Comparison of ENCODE assay signal across 8 mouse cellular contexts in genomic region chr13:101555371-101555874, GRCm38 (mm10).
"Had no signal": no experiment of that assay in that cellular context is flagged by ENCODE, and none has a peak within 500 bp of the region (broad histone marks: within the 10 kb centered on the region; RNA-seq: fewer than 3 reads in every experiment).

No protein-coding gene starts in this region.

- H3K27ac ChIP-seq: left cerebral cortex, adult 2 months; limb, embryonic 10.5 days; liver, embryonic 12.5 days; lung, embryonic 15.5 days; midbrain, embryonic 13.5 days had no signal

- DNase-seq: kidney, postnatal 14 days; right cerebral cortex, postnatal 25 days; thymus, postnatal 36 days had no signal

- H3K4me3 ChIP-seq: left cerebral cortex, adult 2 months; limb, embryonic 10.5 days; liver, embryonic 12.5 days; lung, embryonic 15.5 days; midbrain, embryonic 13.5 days had no signal
